ENCODE assay signal across 8 mouse cellular contexts in genomic region chr7:63907778-63908495, GRCm38 (mm10). TPM values are rescaled to one million over a fixed set of nuclear protein-coding genes. Genes with fewer than 3 reads are reported as not detected.
DNase-seq lines count a peak whose midpoint lies in the region; ATAC-seq lines count a peak whose summit lies in the region.

No protein-coding gene starts in this region.

- 76% methylated on average over 5 of the region's 5 CpGs for WGBS in lung, embryonic 15.5 days
- 72% methylated on average over 5 of the region's 5 CpGs for WGBS in hindbrain, embryonic 14.5 days
- WGBS in neural tube, embryonic 14.5 days, result 66% methylated on average over 5 of the region's 5 CpGs

- DNase-seq in cerebellum, adult 11 months, result peak; percentile 70
- no peak for DNase-seq in cerebellum, postnatal 4 days (ENCODE audit: low spot score in 2 of 2)
- no peak for DNase-seq in lung, postnatal 10 days
- no peak for DNase-seq in hindbrain, embryonic 14.5 days (ENCODE audit: low spot score)
- DNase-seq in frontal cortex, postnatal 10 days (ENCODE audit: low spot score in 2 of 2), result no peak
- DNase-seq in Muller cell, postnatal 12 days (ENCODE audit: inconsistent ontology term), result no peak

- H3K4me2 ChIP-seq in lung, embryonic 15.5 days, result no peak overlapping the region
- H3K4me2 ChIP-seq in hindbrain, embryonic 14.5 days (replicated peaks), result no peak overlapping the region
- H3K4me2 ChIP-seq in neural tube, embryonic 14.5 days (ENCODE audit: low read depth, low read length), result no peak overlapping the region

- H3K36me3 ChIP-seq in lung, embryonic 15.5 days, result no peaks in the 10 kb centered on the region
- no peaks in the 10 kb centered on the region for H3K36me3 ChIP-seq in hindbrain, embryonic 14.5 days (replicated peaks; ENCODE audit: control insufficient read depth, insufficient read depth)
- H3K36me3 ChIP-seq in neural tube, embryonic 14.5 days (ENCODE audit: control insufficient read depth, insufficient read depth, low read length), result no peaks in the 10 kb centered on the region

- H3K4me1 ChIP-seq in lung, embryonic 15.5 days, result peaks cover 55% of the 10 kb centered on the region
- peaks cover 38% of the 10 kb centered on the region for H3K4me1 ChIP-seq in hindbrain, embryonic 14.5 days (replicated peaks; ENCODE audit: control insufficient read depth, insufficient read depth, low read length)
- H3K4me1 ChIP-seq in neural tube, embryonic 14.5 days (ENCODE audit: control insufficient read depth, insufficient read depth, low read length), result peaks cover 32% of the 10 kb centered on the region

- H3K27me3 ChIP-seq in lung, embryonic 15.5 days, result no peaks in the 10 kb centered on the region
- no peaks in the 10 kb centered on the region for H3K27me3 ChIP-seq in hindbrain, embryonic 14.5 days (ENCODE audit: control insufficient read depth, insufficient read depth, low read length)
- H3K27me3 ChIP-seq in neural tube, embryonic 14.5 days (ENCODE audit: control insufficient read depth, insufficient read depth, low read length), result no peaks in the 10 kb centered on the region

- H3K27ac ChIP-seq in lung, embryonic 15.5 days, result peak overlapping the region; percentile 3; the same call in 1 of the 2 replicates
- peak overlapping the region; percentile 33 for H3K27ac ChIP-seq in hindbrain, embryonic 14.5 days
- H3K27ac ChIP-seq in neural tube, embryonic 14.5 days (ENCODE audit: low read depth, low read length), result peak overlapping the region; percentile 52; the same call in 1 of the 2 replicates

- H3K4me3 ChIP-seq in lung, embryonic 15.5 days, result no peak overlapping the region
- no peak overlapping the region for H3K4me3 ChIP-seq in hindbrain, embryonic 14.5 days (replicated peaks; ENCODE audit: low read length)
- H3K4me3 ChIP-seq in neural tube, embryonic 14.5 days (ENCODE audit: low read depth, low read length), result no peak overlapping the region

- no peak for ATAC-seq in lung, embryonic 15.5 days (ENCODE audit: borderline replicate concordance, extremely low read depth, low FRiP score, low TSS enrichment)
- no peak for ATAC-seq in hindbrain, embryonic 14.5 days (ENCODE audit: low FRiP score)
- ATAC-seq in neural tube, embryonic 14.5 days (ENCODE audit: low read depth), result no peak

- no peak overlapping the region for H3K9ac ChIP-seq in lung, embryonic 15.5 days
- no peak overlapping the region for H3K9ac ChIP-seq in hindbrain, embryonic 14.5 days
- H3K9ac ChIP-seq in neural tube, embryonic 14.5 days (replicated peaks; ENCODE audit: low read depth, low read length), result no peak overlapping the region

- H3K9me3 ChIP-seq in lung, embryonic 15.5 days, result no peaks in the 10 kb centered on the region
- no peaks in the 10 kb centered on the region for H3K9me3 ChIP-seq in hindbrain, embryonic 14.5 days (ENCODE audit: control insufficient read depth, low read length)
- H3K9me3 ChIP-seq in neural tube, embryonic 14.5 days (ENCODE audit: control insufficient read depth, low read length), result no peaks in the 10 kb centered on the region

RNA-seq across cellular contexts. Expression of gene E030018B13Rik, which starts 8.7 kb away (rescaled TPM):
- polyA plus RNA-seq in lung, embryonic 15.5 days (2015; fragmentation: Nextera tagmentation; extraction: Ambion mirVana), result 0.15 and 0.26 TPM in 2 replicates
- polyA plus RNA-seq in hindbrain, embryonic 14.5 days (2014; fragmentation: Nextera tagmentation; extraction: Ambion mirVana), result not detected in 2 replicates
- polyA plus RNA-seq in neural tube, embryonic 14.5 days (2014; fragmentation: Nextera tagmentation; extraction: Ambion mirVana), result 0.55 TPM in 1 of 2 replicates, not detected in the other

RNA-seq across cellular contexts. Expression of gene Klf13, which starts 30.8 kb away (rescaled TPM):
- polyA plus RNA-seq in lung, embryonic 15.5 days (2015; fragmentation: Nextera tagmentation; extraction: Ambion mirVana), result 34.4 and 35.1 TPM in 2 replicates
- 25.2 and 25.4 TPM in 2 replicates for polyA plus RNA-seq in hindbrain, embryonic 14.5 days (2014; fragmentation: Nextera tagmentation; extraction: Ambion mirVana)
- polyA plus RNA-seq in neural tube, embryonic 14.5 days (2014; fragmentation: Nextera tagmentation; extraction: Ambion mirVana), result 24.9 and 32.5 TPM in 2 replicates
